Mouse (Mus musculus): Measurements from ENCODE around the gene Ccr10. TPM values are rescaled to one million over a fixed set of nuclear protein-coding genes. Genes with fewer than 3 reads are reported as not detected.

The Ccr10 gene
- polyA plus RNA-seq, 1 experiment from 2014 or later: 0.28 TPM

GRCm38 (mm10) chr11:101187541-101187940, 12.3 kb upstream of the Ccr10 start:
- Histone ChIP-seq H3K36me3 (0 out of 2 replicates have a peak, but pooled peaks cover 2% of the 10 kb centered on the region), H3K9ac (no peak overlapping the region), H3K27me3 (0 out of 2 replicates have a peak, but pooled peaks cover 5% of the 10 kb centered on the region), H3K4me2 (no peak overlapping the region), H3K4me1 (replicated peaks) (peaks cover 30% of the 10 kb centered on the region), H3K4me3 (no peak overlapping the region), H3K9me3 (replicated peaks) (no peaks in the 10 kb centered on the region), H3K27ac (no peak overlapping the region)
- no peak for ATAC-seq (replicated peaks; ENCODE audit: insufficient number of reproducible peaks, insufficient read depth, low FRiP score, low read depth)
- WGBS: 87% methylated on average over 5 of the region's 5 CpGs

GRCm38 (mm10) chr11:101186526-101187247, 11.4 kb upstream of the Ccr10 start:
- H3K4me1 ChIP-seq (replicated peaks): peaks cover 30% of the 10 kb centered on the region
- no peaks in the 10 kb centered on the region for H3K9me3 ChIP-seq (replicated peaks)
- H3K36me3 ChIP-seq: no peaks in the 10 kb centered on the region
- no peak overlapping the region for H3K4me3 ChIP-seq
- WGBS: 79% methylated on average over 27 of the region's 27 CpGs
- no peak for ATAC-seq (replicated peaks; ENCODE audit: insufficient number of reproducible peaks, insufficient read depth, low FRiP score, low read depth)
- no peak overlapping the region for H3K9ac ChIP-seq
- 0 out of 2 replicates have a peak, but pooled peaks cover 5% of the 10 kb centered on the region for H3K27me3 ChIP-seq
- no peak overlapping the region for H3K27ac ChIP-seq
- no peak overlapping the region for H3K4me2 ChIP-seq

GRCm38 (mm10) chr11:101185441-101185840, 10.2 kb upstream of the Ccr10 start:
- 0 out of 2 replicates have a peak, but pooled peaks cover 5% of the 10 kb centered on the region for H3K27me3 ChIP-seq
- H3K27ac ChIP-seq: no peak overlapping the region
- H3K4me3 ChIP-seq: no peak overlapping the region
- H3K4me1 ChIP-seq (replicated peaks): peaks cover 19% of the 10 kb centered on the region
- H3K36me3 ChIP-seq: no peaks in the 10 kb centered on the region
- ATAC-seq (replicated peaks; ENCODE audit: insufficient number of reproducible peaks, insufficient read depth, low FRiP score, low read depth): no peak
- no peaks in the 10 kb centered on the region for H3K9me3 ChIP-seq (replicated peaks)
- H3K9ac ChIP-seq: no peak overlapping the region
- 91% methylated on average over 4 of the region's 4 CpGs for WGBS
- H3K4me2 ChIP-seq: no peak overlapping the region

- WGBS: 87% methylated on average over 12 of the region's 12 CpGs
- no peaks in the 10 kb centered on the region for H3K36me3 ChIP-seq
- no peak overlapping the region for H3K4me2 ChIP-seq
- H3K4me3 ChIP-seq: no peak overlapping the region
- H3K9me3 ChIP-seq (replicated peaks): no peaks in the 10 kb centered on the region
- no peak overlapping the region for H3K9ac ChIP-seq
- no peak for ATAC-seq (replicated peaks; ENCODE audit: insufficient number of reproducible peaks, insufficient read depth, low FRiP score, low read depth)
- 0 out of 2 replicates have a peak, but pooled peaks cover 5% of the 10 kb centered on the region for H3K27me3 ChIP-seq
- H3K4me1 ChIP-seq (replicated peaks): peaks cover 17% of the 10 kb centered on the region
- no peak overlapping the region for H3K27ac ChIP-seq
Observed at GRCm38 (mm10) chr11:101184984-101185383, 9.7 kb upstream of the Ccr10 start.

GRCm38 (mm10) chr11:101182771-101183517, 7.7 kb upstream of the Ccr10 start:
- no peak overlapping the region for H3K27ac ChIP-seq
- no peak overlapping the region for H3K4me3 ChIP-seq
- H3K9me3 ChIP-seq (replicated peaks): no peaks in the 10 kb centered on the region
- peaks cover 9% of the 10 kb centered on the region; the same call in 1 of the 2 replicates for H3K4me1 ChIP-seq (replicated peaks)
- ATAC-seq (replicated peaks; ENCODE audit: insufficient number of reproducible peaks, insufficient read depth, low FRiP score, low read depth): no peak; the same call in 1 of the 2 replicates
- no peaks in the 10 kb centered on the region for H3K36me3 ChIP-seq
- H3K4me2 ChIP-seq: no peak overlapping the region
- WGBS: 57% methylated on average over 14 of the region's 14 CpGs
- peaks cover 20% of the 10 kb centered on the region; the same call in 1 of the 2 replicates for H3K27me3 ChIP-seq
- no peak overlapping the region for H3K9ac ChIP-seq

GRCm38 (mm10) chr11:101181961-101182360, 6.7 kb upstream of the Ccr10 start:
- Histone ChIP-seq H3K4me2 (no peak overlapping the region), H3K4me1 (replicated peaks) (peaks cover 14% of the 10 kb centered on the region), H3K36me3 (no peaks in the 10 kb centered on the region), H3K27me3 (peaks cover 30% of the 10 kb centered on the region), H3K27ac (no peak overlapping the region), H3K4me3 (no peak overlapping the region), H3K9me3 (replicated peaks) (no peaks in the 10 kb centered on the region), H3K9ac (no peak overlapping the region)
- WGBS: 90% methylated on average over 11 of the region's 11 CpGs
- ATAC-seq (replicated peaks; ENCODE audit: insufficient number of reproducible peaks, insufficient read depth, low FRiP score, low read depth): no peak

GRCm38 (mm10) chr11:101180846-101181740, 5.8 kb upstream of the Ccr10 start:
- Histone ChIP-seq H3K36me3 (no peaks in the 10 kb centered on the region), H3K9me3 (replicated peaks) (no peaks in the 10 kb centered on the region), H3K27ac (no peak overlapping the region), H3K4me2 (no peak overlapping the region), H3K4me1 (replicated peaks) (peaks cover 22% of the 10 kb centered on the region), H3K9ac (no peak overlapping the region), H3K27me3 (peaks cover 37% of the 10 kb centered on the region), H3K4me3 (no peak overlapping the region)
- 42% methylated on average over 10 of the region's 10 CpGs for WGBS
- ATAC-seq (replicated peaks; ENCODE audit: insufficient number of reproducible peaks, insufficient read depth, low FRiP score, low read depth): no peak

GRCm38 (mm10) chr11:101180261-101180660, 5.0 kb upstream of the Ccr10 start:
- 66% methylated on average over 17 of the region's 17 CpGs for WGBS
- ATAC-seq (replicated peaks; ENCODE audit: insufficient number of reproducible peaks, insufficient read depth, low FRiP score, low read depth): no peak
- Histone ChIP-seq H3K4me1 (replicated peaks) (peaks cover 29% of the 10 kb centered on the region), H3K9ac (no peak overlapping the region), H3K9me3 (replicated peaks) (no peaks in the 10 kb centered on the region), H3K4me2 (no peak overlapping the region), H3K36me3 (no peaks in the 10 kb centered on the region), H3K27me3 (peaks cover 39% of the 10 kb centered on the region), H3K4me3 (no peak overlapping the region), H3K27ac (no peak overlapping the region)

- 76% methylated on average over 15 of the region's 15 CpGs for WGBS
- no peak for ATAC-seq (replicated peaks; ENCODE audit: insufficient number of reproducible peaks, insufficient read depth, low FRiP score, low read depth)
Observed at GRCm38 (mm10) chr11:101179306-101179705, 4.1 kb upstream of the Ccr10 start.

GRCm38 (mm10) chr11:101178061-101179058, 3.1 kb upstream of the Ccr10 start:
- WGBS: 58% methylated on average over 36 of the region's 36 CpGs
- Histone ChIP-seq H3K27ac (no peak overlapping the region), H3K4me3 (no peak overlapping the region), H3K27me3 (peaks cover 40% of the 10 kb centered on the region), H3K9ac (no peak overlapping the region), H3K36me3 (no peaks in the 10 kb centered on the region), H3K9me3 (replicated peaks) (no peaks in the 10 kb centered on the region), H3K4me1 (replicated peaks) (peaks cover 48% of the 10 kb centered on the region), H3K4me2 (no peak overlapping the region)
- no peak for ATAC-seq (replicated peaks; ENCODE audit: insufficient number of reproducible peaks, insufficient read depth, low FRiP score, low read depth)

More at GRCm38 (mm10) chr11:101179306-101179705, 4.1 kb upstream of the Ccr10 start:
- no peaks in the 10 kb centered on the region for H3K9me3 ChIP-seq (replicated peaks)
- no peak overlapping the region for H3K4me3 ChIP-seq
- no peaks in the 10 kb centered on the region for H3K36me3 ChIP-seq
- H3K4me2 ChIP-seq: no peak overlapping the region
- peaks cover 41% of the 10 kb centered on the region for H3K27me3 ChIP-seq
- H3K4me1 ChIP-seq (replicated peaks): peaks cover 38% of the 10 kb centered on the region
- H3K9ac ChIP-seq: no peak overlapping the region
- H3K27ac ChIP-seq: no peak overlapping the region
